Mouse (Mus musculus) layer of hippocampus, adult 8-10 months (tissue): ENCODE results near the gene 4930426L09Rik. TPM values are rescaled to one million over a fixed set of nuclear protein-coding genes. Genes with fewer than 3 reads are reported as not detected.
A peak's percentile ranks its signal among the peaks of the same experiment; 100 is the strongest.
"Not testable (repeated sequence)": the region's sequence is repeated elsewhere in the genome, so short reads cannot be mapped to it uniquely, and the experiment has no call there.

ENCODE experiments used
- DNase-seq, 2 experiments: peaks; one replicate each; pipeline ENCODE4 v3.0.0; 2022; ENCODE audit warnings: low spot score in 2 of 2
- total RNA-seq, 4 experiments: library from RNA; stranded (reverse); gene quantifications; 2 replicates each; pipeline ENCODE4 v1.2.4; 2022

The 4930426L09Rik gene
- total RNA-seq, 4 experiments from 2014 or later: 0.53 to 1.2 (median 0.96) TPM

- no peak for DNase-seq
Measured at GRCm38 (mm10) chr2:18970461-18970860, 27.7 kb upstream of the 4930426L09Rik start.

DNA sequence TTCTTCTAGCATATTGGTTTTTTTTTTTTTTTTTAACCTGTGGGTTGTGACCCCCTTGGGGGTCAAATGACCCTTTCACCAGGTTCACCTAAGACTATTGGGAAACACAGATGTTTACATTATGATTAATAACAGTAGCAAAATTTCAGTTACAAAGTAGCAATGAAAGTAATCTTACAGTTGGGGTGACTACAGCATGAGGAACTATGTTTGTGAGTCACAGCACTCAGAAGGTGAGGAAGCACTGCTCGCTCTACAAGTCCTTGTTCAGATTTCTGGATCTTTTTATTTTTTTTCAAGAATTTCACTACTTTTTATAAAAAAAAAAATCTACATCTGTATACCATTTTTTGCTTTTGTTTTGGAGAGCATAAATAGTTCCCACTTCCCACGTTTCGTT lies 26.6 kb upstream of the 4930426L09Rik start:
- no peak for DNase-seq

- no peak for DNase-seq
Measured at GRCm38 (mm10) chr2:18974882-18975645, 23.1 kb upstream of the 4930426L09Rik start.

DNA sequence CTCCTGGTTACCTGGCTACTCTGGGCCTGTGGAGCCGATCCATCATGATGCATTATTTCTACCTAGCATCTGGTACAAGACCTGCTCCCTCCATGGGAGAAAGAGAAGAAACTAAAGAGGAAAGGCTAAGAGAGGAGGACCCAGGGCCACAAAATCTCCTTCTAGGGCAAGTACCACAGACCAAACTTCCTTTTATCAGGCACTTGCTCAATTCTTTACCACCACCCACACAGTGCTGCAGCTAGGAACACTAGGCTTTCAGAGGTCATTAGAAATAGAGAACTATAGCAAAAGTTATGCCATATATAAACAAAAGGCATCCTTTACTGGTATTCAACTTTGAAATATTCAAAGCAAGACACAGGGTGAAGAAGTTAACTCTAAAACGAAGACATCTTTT lies 22.0 kb upstream of the 4930426L09Rik start:
- DNase-seq: no peak

- DNase-seq: no peak
Measured at GRCm38 (mm10) chr2:18977201-18977805, 20.8 kb upstream of the 4930426L09Rik start.

GRCm38 (mm10) chr2:18979046-18979445 lies 19.1 kb upstream of the 4930426L09Rik start:
- DNase-seq: no peak

DNA sequence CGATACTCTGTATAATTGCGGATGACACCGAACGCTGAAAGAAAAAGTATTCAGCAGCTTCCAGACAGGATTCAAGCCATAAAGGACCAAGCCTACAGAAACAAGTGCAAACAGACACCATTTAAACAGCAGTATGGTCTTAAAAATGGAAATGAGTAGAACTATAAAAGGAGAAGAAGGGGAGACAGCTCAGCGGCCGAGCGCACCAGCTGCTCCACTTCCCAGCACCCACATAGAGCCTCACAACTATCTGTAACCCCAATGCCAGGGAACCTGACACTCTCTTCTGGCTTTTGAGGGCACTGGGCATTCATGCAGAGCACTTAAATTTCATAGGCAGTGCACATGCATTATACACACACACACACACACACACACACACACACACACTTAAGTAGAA lies 18.5 kb upstream of the 4930426L09Rik start:
- DNase-seq: no peak

GRCm38 (mm10) chr2:18982581-18982980 lies 15.6 kb upstream of the 4930426L09Rik start:
- DNase-seq: no peak

DNA sequence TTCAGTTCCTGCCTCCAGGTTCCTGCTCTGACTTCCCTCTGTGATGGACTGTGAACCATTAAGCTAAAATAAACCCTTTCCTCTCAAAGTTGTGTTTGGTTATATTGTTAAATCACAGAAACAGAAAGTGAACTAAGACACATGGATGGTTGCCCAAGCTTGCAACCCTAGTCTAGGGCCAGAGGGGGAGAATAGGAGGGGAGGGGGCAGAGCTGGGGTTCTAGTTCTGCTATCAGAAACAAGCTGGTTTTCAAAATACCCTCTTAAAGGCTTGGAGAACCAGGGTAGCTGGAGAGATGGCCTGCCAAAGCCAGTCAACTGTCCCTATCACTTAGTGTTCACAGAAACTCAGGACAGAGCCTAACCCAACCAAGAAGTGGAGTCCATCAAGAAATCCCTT lies 14.6 kb upstream of the 4930426L09Rik start:
- DNase-seq: no peak

GRCm38 (mm10) chr2:18984095-18984847 lies 13.9 kb upstream of the 4930426L09Rik start:
- no peak for DNase-seq

GRCm38 (mm10) chr2:18985506-18985905 lies 12.6 kb upstream of the 4930426L09Rik start:
- DNase-seq: no peak

DNA sequence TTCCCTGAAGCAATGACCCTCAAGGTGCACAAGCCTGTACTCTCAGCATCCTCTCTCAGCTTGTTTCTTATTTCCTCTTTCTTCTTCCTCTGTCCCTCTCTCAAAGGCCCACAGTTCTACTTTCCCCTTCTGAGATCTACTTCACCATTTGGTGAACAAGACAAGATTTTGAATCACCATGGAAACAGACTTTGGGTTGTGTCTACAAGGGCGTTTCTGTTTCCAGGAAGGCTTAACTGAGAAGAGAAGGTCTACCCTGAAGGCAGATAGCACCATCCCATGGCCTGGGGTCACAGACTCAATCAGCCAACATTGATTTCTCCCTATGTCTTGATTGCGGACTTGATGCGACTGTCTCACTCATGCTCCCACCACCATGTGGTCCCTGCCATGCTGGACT lies 9.3 kb upstream of the 4930426L09Rik start:
- no peak for DNase-seq

- DNase-seq: no peak
Measured at GRCm38 (mm10) chr2:18992512-18993510, 5.3 kb upstream of the 4930426L09Rik start.

DNA sequence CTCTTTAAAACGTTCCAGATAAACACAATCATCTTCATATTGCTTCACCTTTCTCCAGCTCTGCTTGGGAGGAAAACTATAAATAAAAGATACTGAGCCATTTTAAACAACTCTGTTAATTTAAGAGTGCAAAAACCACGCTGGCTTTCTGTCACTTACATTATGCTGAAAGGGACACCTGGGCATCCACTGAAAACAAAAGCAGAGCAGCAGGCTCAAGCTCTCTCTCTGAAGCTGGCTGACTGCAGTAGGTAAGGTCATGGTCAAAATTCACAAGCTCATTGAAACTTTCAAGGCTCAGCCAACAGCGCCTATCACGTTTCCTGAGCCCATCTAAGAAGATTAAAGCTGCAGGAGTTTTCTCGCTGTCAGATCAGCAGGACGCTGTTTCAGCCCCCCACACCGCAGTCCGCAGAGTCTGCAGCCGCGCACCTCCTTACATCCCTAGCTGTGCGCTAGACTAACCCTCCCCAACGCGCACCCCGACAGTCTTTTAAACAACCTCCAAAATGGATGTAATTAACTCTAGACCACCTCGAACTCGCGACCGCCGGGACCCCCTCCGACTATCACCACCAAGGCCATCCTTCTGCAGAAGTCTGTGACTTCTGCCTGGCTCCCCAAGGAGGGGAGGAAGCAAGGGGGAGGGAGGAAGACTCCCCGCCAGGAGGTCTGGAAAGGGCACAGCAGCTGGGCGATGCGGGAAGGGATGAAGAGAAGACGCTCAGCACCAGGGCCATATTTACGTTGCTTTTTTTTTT lies 1.5 kb upstream of the 4930426L09Rik start:
- DNase-seq: peak in 1 of 2 experiments; percentile 8

DNA sequence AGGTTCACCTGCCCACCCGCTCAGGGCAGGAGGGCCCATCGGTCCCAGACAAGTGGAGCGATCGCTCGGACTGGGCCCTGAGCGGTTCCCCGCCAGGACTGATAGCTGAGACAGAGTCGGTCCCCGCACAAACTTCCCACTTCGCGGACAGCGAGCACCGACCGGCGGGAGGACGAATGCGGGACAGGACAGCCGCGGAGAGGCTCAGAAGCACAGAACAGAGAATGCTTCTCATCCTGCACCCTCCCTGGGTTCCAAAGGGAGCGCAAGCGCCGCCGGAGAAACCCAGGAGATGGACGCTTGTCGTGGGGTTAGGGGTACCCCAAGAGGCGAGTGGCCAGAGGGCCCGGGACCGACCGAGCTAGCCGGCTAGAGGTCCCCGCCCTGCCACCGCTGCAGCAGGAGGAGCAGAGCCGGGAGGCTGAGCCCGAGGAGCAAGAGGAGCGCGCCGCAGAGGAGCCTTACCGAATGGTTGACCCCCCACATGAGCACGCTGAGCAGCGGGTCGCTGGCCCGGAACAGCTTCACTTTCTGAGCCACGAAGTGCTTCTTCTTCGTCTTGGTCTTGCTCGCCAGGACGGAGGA lies 664 bp upstream of the 4930426L09Rik start:
- peak in 1 of 2 experiments; percentile 44 for DNase-seq

DNA sequence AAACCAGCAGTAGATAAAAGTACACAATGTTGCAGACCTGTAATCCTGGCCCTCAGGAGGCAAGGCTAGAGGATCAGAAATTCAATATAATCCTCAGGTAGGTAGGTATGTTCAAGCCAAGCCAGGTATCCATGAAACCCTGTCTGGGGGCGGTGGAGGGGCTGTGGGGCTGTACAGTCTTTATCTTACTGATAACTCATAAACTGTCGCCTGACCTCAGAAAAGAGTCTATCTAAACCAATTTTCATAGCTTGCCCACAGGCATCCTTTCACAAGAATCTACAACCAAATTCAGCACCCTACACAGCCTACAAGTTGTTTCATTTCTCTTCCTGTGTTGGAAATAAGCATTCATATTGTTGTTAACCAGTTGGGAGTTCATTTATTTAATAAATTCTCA lies 1.3 kb downstream of the 4930426L09Rik start:
- no peak for DNase-seq

- DNase-seq: no peak
Measured at GRCm38 (mm10) chr2:19004801-19005200, 6.7 kb downstream of the 4930426L09Rik start.

GRCm38 (mm10) chr2:19006124-19006523 lies 8.0 kb downstream of the 4930426L09Rik start:
- DNase-seq: no peak

DNA sequence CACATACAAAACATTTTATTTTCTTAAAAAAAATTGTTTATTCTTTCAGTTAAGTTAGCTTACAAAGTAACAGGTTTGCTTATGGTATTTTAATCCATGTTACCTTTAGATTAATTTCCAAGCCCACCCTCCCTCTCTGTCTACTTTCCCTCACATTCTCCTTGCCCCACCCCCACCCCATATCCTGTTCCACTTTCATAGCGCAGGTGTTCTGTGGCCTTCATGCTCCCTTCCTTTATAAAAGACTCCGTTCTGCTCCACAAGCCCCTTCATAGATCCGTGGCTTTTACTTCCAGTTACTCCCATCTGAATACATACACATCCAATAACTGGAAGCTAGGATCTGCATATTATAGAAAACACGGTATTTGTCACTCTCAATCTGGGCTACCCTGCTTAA lies 9.4 kb downstream of the 4930426L09Rik start:
- no peak for DNase-seq

GRCm38 (mm10) chr2:19010541-19010940 lies 12.4 kb downstream of the 4930426L09Rik start:
- not testable (repeated sequence) for DNase-seq
